Mouse (Mus musculus) cerebellum, postnatal 10 days (tissue): ENCODE measurements at regions not wholly inside any gene's neighbourhood (a gene's known extent, or its start where the extent isn't known, plus 50 kb on each side); places are given as distances from the start of the nearest gene placed in this dataset.
"Not testable (repeated sequence)": the region's sequence is repeated elsewhere in the genome, so short reads cannot be mapped to it uniquely, and the experiment has no call there.

Source experiments
- DNase-seq, 2 experiments: peaks; one replicate each; pipeline ENCODE4 v3.0.0; 2021; ENCODE audit warnings: mixed read lengths in 2 of 2

GRCm38 (mm10) chr2:43072964-43073619 lies 419.7 kb upstream of the Lrp1b start:
- no peak for DNase-seq

GRCm38 (mm10) chr2:43097560-43098233 lies 444.3 kb upstream of the Lrp1b start:
- DNase-seq, result peak; percentile 10 to 37

GRCm38 (mm10) chr2:43119862-43120261 lies 435.3 kb upstream of the Kynu start:
- no peak for DNase-seq

- DNase-seq, result no peak
Observed at GRCm38 (mm10) chr2:43153574-43153973, 401.6 kb upstream of the Kynu start.

GRCm38 (mm10) chr2:43182105-43182504 lies 373.0 kb upstream of the Kynu start:
- DNase-seq, result no peak

GRCm38 (mm10) chr2:43195531-43195930 lies 359.6 kb upstream of the Kynu start:
- not testable (repeated sequence) for DNase-seq

- DNase-seq, result no peak
Observed at GRCm38 (mm10) chr2:43208223-43208622, 346.9 kb upstream of the Kynu start.

- no peak for DNase-seq
Observed at GRCm38 (mm10) chr2:43213901-43214300, 341.2 kb upstream of the Kynu start.

- DNase-seq, result no peak
Observed at GRCm38 (mm10) chr2:43217119-43217518, 338.0 kb upstream of the Kynu start.

GRCm38 (mm10) chr2:43222721-43223120 lies 332.4 kb upstream of the Kynu start:
- no peak for DNase-seq

GRCm38 (mm10) chr2:43224728-43225127 lies 330.4 kb upstream of the Kynu start:
- not testable (repeated sequence) for DNase-seq

GRCm38 (mm10) chr2:43246786-43247185 lies 308.3 kb upstream of the Kynu start:
- DNase-seq, result peak; percentile 55 to 60

GRCm38 (mm10) chr2:43248671-43249070 lies 306.5 kb upstream of the Kynu start:
- peak; percentile 36 to 53 for DNase-seq

- DNase-seq, result no peak
Observed at GRCm38 (mm10) chr2:43254709-43255108, 300.4 kb upstream of the Kynu start.

- DNase-seq, result peak in 1 of 2 experiments; percentile 17
Observed at GRCm38 (mm10) chr2:43270802-43271201, 284.3 kb upstream of the Kynu start.

- no peak for DNase-seq
Observed at GRCm38 (mm10) chr2:43272080-43272479, 283.0 kb upstream of the Kynu start.

- no peak for DNase-seq
Observed at GRCm38 (mm10) chr2:43274012-43274411, 281.1 kb upstream of the Kynu start.

GRCm38 (mm10) chr2:43295801-43296200 lies 259.3 kb upstream of the Kynu start:
- no peak for DNase-seq

- peak; percentile 3 to 9 for DNase-seq
Observed at GRCm38 (mm10) chr2:43323836-43324235, 231.3 kb upstream of the Kynu start.

- no peak for DNase-seq
Observed at GRCm38 (mm10) chr2:43364301-43364700, 190.8 kb upstream of the Kynu start.

GRCm38 (mm10) chr2:43365812-43366211 lies 189.3 kb upstream of the Kynu start:
- DNase-seq, result no peak

GRCm38 (mm10) chr2:43403348-43403747 lies 151.8 kb upstream of the Kynu start:
- no peak for DNase-seq

- DNase-seq, result no peak
Observed at GRCm38 (mm10) chr2:43404163-43404967, 150.8 kb upstream of the Kynu start.

GRCm38 (mm10) chr2:43437251-43437650 lies 117.9 kb upstream of the Kynu start:
- DNase-seq, result no peak
